Mouse (Mus musculus) urinary bladder, postnatal 14 days (tissue): ENCODE measurements around the gene Ccna1.
A peak's percentile ranks its signal among the peaks of the same experiment; 100 is the strongest.

ENCODE experiments used
- DNase-seq: peaks from one replicate; pipeline ENCODE4 v3.0.0; 2021; ENCODE audit warnings: low spot score

The Ccna1 gene

DNA sequence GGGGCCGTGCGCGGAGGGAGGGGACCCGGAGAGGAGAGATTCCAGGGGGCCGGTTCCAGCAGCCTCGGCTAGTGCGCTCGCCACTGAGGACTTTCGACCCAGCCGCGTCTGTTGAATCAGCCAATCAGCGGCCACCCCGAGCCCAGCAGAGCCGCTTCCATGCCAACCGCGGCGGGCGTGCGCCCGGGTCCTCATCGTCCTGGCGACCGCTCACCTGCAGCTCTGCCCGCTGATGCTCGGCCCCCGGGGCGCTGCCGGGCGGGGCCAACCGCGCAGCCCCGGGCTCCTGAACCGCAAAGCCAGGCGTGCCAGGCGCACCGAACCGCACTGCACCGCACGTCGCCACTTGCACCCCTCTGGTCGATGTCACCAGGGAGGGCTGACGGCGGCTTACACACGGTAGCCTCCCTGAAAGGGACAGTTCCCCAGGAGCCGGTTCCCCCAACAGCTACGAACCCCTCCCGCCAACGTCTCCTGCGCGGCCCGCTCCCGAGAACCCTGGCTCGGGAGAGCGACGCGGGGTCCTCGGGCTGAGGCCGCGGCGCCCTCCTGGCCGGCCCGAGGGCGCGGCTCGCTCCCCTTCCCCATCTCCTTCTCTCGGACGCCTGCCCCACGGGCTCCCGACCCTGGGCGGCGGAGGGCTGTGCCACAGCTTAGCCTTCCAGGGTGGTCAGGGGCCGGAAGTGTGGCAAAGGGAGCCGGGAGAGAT lies at the start of gene Ccna1:
TSS of gene Ccna1 (minus strand) at position 464 of the 709 bp plus-strand sequence.
- DNase-seq: peak; percentile 56

DNA sequence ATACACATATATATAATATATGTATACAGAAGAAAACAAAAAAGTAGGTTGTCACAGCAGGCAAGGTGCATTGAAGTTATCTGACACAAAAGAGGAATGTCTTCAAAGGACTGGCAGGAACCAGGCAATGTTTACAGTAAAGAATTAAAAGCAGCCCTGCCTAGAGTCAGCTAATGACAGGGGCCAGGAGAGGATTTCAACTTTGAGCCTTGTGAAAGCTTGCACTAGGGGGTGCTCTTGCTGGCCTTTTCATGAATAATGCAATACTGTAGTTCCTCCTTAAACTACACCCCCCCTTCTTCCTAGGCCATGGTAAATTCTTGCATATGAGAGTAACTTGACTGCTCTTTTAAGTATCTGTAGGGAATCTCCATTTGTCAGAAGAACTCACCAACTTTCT lies 45.8 kb upstream of the Ccna1 start:
- DNase-seq: no peak

DNA sequence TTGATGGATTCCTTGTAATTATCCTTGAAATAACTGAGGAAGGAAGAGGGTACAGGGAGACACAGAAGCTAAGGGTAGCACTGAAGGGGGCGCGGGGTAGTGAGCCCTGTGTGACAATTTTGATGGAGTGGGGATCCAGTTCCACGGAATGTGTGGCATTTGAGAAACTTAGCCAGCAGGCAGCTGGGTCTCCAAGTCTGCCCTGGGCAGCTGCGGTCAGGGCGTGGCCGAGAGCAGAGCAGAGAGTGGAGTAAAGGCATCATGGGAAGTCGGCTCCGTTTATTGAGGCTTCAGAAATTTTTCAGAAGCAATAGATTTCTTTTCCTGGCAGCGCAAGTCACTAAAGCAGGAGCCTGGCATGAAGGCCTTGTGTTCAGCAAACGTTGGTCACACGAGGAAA lies 43.7 kb upstream of the Ccna1 start:
- no peak for DNase-seq

DNA sequence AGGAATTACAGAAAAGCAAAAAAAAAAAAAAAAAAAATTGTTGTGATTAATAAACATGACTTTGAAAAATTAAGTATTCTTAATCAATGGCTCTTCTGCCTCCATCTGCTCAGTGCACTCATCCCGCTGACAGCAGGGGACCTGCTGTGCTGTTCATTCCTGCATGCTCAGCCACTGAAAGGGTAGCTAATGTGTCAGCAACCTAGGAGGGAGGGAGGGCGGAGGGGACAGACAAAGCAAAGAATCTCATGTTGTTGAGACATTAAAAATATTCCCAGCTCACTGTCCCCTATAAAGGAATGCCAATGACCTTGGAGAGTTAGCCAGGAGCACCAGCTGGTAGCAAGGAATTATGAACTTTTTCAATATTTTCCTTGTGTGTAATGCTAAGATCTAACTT lies 42.7 kb upstream of the Ccna1 start:
- no peak for DNase-seq

DNA sequence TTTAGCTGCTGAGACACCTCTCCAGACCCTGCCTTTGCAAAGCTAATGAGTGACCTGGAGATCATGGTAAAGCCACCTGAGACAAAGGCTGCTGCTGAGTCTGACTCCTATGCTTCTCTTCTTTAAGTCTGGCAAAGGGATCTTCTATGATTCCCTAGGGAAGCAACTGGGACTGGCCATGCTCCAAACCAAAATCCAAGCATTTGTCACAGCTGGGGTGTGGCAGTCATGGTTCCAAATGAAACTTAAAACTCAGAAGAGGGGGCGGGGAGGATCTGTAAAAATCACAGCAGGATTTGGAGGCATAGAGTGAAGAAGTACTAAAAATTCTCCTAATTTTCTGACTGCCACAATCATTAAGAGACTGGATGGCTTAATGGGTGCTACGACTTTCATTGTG lies 41.9 kb upstream of the Ccna1 start:
- DNase-seq: no peak

GRCm38 (mm10) chr3:55096655-55097005 lies 41.3 kb upstream of the Ccna1 start:
- DNase-seq: no peak

- no peak for DNase-seq
These were observed 40.8 kb upstream of the Ccna1 start for GRCm38 (mm10) chr3:55095968-55096654.

DNA sequence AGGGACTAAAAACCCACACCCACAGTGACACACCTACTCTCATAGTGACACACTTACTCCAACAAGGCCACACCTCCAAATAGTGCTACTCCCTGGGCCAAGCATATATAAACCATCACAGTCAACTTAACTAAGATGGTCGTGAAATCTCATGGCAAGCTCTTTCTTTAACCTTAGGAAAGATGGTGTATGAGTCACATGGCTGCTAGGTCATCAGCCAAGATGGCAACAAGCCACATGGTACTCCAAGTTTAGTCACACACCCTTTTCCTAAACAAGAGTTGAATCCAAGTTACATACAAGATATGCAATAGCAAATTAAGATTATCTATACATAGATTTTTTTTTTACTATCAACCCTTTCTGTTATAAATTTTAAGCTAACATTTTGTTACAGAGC lies 37.9 kb upstream of the Ccna1 start:
- DNase-seq: no peak

DNA sequence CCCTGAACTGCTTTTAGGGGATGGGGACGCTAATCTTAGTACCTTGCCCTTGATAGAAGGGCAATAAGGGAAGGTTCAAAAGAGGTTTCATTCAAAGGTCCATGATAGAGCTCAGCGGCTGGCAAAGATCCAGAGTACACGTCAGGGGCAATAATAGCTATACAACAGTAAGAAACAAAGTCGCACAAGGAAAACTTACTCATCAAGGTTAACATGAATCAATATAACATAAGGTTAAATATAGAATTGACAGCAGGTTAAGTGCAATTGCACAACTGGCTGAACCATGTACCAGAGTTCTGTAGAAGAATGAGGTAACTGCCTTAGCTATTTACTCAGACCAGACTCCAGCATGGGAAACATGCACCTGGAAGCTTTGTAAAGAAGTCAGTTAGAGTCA lies 34.0 kb upstream of the Ccna1 start:
- no peak for DNase-seq

DNA sequence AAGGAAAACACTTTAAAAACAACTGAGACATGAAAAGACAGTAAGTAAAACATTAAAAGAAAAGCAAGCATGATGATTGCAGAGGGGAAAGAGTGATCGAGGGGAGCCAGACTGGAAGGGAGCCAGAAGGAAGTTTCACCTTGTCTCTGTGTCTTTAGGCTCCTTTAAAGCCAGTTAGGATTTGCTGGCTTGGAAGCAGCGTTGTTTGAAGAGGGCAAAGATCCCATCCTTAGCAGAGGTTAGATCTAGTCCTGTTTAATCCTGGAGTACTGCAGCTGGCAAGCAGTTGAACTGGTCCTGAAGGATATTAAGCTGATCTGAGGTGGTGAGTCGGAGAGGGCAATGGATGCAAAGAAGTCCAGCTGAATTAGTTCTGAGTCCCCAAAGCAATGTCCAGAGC lies 33.5 kb upstream of the Ccna1 start:
- no peak for DNase-seq

DNA sequence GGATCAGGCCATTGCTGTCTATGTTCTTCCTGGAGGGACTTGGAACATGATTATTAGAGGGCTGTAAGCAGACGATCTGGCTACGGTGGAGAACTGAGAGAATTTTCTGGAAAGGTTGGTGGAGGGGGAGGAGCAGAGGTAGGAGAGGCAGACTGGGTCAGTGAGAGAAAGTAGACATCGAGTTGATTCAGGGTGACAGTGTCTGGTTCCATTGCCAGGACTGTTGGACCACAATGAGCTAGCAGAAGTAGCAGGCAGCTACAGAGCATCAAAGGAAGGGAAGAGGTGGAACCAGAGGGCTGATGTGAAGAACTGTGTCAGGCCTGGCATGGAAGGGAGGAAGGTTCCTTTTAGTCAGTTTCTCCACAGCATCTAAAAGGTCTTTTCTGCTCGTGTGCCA lies 33.1 kb upstream of the Ccna1 start:
- no peak for DNase-seq

DNA sequence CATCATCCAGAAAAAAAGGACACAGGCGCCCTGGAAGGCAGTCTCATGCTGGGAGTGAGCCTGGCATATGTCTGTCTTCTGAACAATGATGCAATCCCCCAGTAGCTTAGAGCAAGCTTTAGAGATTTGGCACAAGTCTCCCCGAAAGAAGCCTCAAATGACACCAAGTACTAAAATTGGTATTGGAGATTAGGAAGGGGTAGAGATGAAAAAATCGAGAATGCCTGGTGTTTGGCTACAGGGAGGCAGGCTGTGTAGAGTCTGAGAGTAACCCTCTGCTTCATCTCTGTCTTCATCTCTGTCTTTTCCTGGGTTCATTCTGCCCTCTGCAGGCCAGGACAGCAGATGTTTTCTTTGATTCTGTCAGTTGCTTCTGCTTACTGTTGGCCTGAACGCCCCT lies 32.1 kb upstream of the Ccna1 start:
- no peak for DNase-seq

- DNase-seq: no peak
These were observed 31.6 kb upstream of the Ccna1 start for GRCm38 (mm10) chr3:55086948-55087347.

DNA sequence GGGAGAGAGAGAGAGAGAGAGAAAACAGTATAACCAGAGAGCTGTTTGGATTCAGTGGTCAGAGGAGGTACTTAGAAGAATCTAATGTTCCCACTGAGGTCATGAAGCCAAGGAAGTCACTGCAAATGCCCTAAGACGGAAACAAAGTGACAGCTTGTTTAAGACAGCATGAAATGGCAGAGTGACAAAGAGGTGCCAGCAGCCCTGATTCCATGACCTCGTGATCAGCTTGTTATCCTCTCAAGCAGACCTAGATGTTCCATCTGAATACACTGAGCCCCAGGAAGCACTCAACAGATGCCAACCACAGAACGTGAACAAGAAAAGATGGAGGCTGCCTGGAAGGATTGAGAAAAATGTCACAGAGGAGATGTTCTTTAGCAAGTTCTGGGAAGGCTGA lies 30.4 kb upstream of the Ccna1 start:
- no peak for DNase-seq

DNA sequence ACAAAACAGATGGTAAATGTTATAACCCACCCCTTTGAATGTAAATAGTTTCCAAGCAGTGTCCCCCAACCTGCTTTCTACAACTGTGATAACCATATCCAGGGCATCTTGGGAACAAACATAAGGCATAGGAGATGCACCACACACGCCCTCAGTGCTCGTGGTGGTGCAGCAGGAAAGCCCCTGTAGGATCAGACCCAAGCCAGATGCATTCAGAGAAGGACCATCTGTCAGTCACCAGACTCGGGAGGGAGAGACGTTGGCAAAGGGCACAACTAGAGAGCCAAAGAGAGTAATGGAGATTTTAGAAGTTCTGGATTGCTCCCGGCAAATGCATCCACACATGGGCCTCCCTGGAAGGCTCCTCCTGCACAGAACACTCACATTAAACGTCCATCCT lies 29.5 kb upstream of the Ccna1 start:
- DNase-seq: no peak

DNA sequence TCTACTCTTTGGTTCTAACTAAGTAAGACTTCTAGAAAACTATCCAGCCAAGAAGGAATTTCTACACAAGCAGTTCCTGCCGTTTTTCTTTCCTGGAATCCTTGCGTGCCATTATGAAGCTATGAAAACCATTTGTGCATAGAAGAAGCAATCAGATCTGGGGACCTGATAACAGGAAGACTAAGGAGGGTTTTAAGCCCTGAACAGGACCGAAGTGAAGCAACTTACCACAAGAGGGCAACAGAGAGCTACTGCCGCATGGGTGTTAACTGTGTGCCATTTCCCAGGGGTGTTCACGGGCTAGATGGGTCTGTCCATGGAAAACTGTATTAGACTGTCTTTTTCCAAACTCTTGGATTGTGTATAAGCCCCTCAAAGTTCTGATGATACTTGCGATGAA lies 24.8 kb upstream of the Ccna1 start:
- DNase-seq: peak; percentile 77

DNA sequence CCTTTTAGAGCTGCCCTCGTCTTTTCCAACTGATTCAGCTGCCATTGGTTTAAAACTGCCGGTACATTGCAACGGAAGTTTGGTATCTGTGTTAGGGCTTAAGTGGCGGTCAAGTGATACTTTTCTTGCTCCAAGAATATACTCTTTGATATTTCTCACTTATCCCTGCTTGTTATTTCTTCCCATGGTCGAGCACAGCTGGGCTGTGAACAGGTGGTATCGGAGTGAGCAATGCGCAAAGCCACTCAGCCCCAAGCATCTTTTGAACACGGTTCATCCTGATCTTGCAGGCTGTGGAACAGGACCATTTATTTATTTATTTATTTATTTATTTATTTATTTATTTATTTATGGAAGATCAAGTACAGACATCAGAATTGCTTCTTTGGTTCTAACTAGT lies 24.3 kb upstream of the Ccna1 start:
- DNase-seq: no peak

GRCm38 (mm10) chr3:55078233-55078632 lies 22.9 kb upstream of the Ccna1 start:
- DNase-seq: no peak

DNA sequence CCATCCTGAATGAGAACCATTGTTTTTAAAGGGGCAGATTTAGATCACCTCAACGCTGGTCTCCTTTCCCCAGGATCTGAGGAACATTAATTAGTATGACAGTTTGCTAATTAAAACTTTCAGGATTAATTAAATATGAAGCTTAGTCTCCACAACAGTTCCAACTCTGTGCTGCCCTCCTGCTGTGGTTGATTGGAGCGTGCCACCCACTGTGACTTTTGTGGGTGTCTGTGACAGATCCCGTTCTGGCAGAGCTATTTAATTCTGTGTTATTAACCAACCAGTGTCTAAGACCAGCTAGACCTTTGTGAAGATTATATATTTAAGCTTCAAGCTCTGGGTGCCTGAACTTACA lies 20.0 kb upstream of the Ccna1 start:
- DNase-seq: no peak

DNA sequence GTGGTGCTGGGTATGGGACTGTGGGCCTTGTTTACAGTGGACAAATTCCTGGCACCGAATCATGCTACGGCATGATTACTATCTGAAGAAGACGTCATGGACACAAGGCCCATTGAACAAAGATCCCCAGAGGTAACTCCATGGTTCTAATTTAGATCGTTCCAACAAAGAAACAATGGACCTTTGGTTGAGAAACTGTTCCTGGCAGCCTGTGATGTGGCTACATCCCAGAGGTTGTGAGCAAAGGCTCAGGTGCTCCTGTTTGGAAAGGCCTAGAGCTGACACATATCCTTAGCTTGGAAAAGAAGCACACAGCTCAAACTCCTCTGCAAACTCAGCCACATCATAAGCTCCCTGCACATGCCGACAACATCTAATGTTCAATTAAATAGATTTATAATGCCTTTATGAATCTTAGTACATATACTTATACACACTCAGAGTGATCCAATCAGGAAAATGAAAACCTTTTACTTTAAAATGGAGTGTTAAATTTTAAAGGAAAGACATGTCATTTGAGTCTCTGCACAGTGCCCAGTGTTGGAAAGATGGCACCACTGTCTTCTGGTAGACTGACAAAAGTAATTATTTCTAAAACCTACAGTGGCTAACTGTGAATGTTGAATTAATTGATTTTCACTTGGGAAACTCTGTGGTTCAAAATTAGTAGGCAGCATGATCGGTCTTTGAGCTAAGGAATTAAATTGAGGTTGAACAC lies 19.4 kb upstream of the Ccna1 start:
- no peak for DNase-seq

- DNase-seq: no peak
These were observed 12.6 kb upstream of the Ccna1 start for GRCm38 (mm10) chr3:55067791-55068434.

GRCm38 (mm10) chr3:55066666-55067023 lies 11.3 kb upstream of the Ccna1 start:
- DNase-seq: no peak
